Mouse (Mus musculus) adrenal gland, adult 2 months (tissue): Measurements from ENCODE around the gene Apol10a. TPM values are rescaled to one million over a fixed set of nuclear protein-coding genes. Genes with fewer than 3 reads are reported as not detected.
"Not testable (repeated sequence)": the region's sequence is repeated elsewhere in the genome, so short reads cannot be mapped to it uniquely, and the experiment has no call there.

Experiments
- DNase-seq: peaks from one replicate; pipeline ENCODE4 v3.0.0; 2021
- long read RNA-seq: library from polyadenylated mRNA; stranded (forward); transcript quantifications from one replicate; pipeline ENCODE4 v2.0.0, GENCODE M21; 2021
- polyA plus RNA-seq: library from polyadenylated mRNA; depleted of rRNA; stranded (reverse); fragments of >200 nt; gene quantifications from 2 replicates; pipeline ENCODE4 v1.2.3, GENCODE M21; 2012; rRNA removed
- total RNA-seq, 2 experiments: library from RNA; stranded (reverse); gene quantifications; 2 replicates each; pipeline ENCODE4 v1.2.3; 2021

The Apol10a gene
- total RNA-seq: not detected
- not detected in 2 replicates for polyA plus RNA-seq
- long read RNA-seq: 0 reads

DNA sequence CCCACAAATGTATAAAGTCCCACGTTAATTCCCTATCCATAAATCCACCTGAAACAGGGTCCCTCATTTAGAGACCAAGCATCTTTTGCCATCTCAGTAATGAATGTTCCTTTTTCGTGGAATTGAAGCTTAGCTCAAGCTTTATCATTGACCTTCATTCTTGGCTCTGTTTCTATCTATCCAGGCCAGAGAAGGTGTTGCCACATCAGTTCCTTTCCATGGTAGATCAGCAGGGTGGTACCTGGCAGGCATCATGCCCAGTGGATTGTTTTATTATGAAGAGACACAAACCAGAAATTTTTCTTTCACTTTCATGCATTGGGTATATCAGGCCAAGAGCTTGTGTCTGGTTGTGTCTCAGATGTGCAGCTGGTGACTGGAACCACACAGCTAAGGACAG lies at the start of gene Apol10a:
TSS of gene Apol10a (plus strand) at position 355 of the 400 bp plus-strand sequence.
- not testable (repeated sequence) for DNase-seq

DNA sequence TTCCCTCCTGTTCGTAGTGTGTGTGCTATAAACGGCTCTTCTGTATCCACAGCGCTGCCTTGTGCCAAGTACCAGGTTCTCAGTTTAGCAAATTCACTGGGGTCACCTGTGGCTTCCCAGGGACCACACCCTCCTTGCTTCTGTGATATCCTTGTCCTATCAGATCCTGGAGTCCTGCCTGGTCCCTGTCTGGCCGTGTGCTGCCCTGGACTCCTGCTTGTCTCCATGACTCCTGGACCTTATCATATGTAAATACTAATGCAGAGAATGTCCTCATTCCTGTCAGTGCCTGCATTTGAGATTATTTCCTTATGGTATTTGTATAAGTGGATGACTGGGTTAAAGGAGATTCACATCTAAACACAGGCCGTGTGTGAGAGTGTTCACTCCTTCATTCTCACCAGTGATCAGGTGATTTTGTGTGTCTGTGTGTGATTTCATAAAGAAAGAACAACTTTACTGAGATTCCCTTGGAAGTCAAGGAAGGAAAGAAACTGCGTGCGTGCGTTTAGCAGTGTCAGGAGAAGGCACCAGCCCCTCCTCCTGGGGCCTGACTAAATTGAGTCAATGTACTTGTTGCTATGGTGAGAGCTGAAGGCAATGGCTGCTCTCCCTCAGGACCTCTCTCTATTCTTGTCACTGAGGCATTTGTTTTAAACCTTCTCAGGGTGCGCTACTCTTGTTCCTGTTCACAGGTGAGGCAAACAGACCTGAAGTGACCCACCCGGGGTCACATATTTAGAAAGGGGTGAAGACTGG lies 48.0 kb upstream of the Apol10a start:
- not testable (repeated sequence) for DNase-seq

DNA sequence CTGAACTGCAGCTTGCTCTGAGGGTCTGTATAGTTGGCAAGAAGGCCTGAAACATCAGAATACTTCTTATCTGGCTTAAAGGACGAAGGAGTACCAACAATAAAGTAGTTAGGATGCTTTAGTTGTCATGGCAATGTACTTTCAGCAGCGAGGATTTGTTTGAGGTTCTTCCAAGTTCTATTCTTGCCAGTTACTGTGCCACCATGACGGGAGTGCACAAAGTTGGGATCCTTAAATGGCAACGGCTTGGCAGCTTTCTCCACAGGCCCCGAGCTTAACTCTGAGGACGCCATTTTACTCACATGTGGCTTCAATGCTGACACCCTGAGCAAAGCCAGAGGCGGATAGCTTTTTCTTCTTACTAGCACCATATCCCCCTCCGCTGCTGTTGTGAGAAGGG lies 32.1 kb upstream of the Apol10a start:
- peak; percentile 8 for DNase-seq

DNA sequence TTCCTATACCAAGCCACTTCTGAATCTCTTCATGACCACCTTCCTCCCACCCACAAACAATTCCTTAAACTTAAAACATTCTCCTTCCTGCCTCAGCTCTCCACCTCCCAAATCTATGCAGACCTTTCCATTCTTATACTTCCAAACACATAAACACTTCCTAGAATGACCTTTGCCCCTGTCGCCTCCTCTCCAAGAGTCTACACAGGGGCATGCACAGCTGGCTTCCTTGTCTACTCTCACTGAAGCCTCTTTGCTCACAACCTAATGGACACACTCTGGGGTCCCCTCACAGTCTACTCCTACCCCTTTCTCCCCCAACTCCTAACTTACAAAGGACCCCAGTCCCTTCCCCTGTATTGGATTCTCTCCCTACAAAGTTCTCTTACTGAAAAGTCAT lies 31.2 kb upstream of the Apol10a start:
- not testable (repeated sequence) for DNase-seq

DNA sequence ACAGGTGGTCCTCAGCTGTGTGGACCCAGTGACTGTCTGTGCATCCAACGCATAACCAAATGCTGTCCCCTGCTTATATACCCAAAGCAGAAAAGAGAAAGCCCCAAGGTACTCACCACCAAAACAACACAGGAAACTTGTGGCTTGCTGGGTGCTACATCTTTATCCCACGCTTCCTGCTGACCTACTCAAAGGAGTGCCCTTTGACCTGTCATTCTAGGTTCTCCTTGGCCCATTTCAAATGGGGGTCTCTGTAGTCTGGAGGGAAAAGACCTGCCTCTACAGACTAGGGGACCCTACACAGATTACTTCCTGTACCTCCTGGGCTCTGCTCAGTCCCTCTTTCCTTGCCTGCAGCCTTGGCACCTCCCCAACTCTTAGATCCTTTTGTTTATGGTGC lies 29.5 kb upstream of the Apol10a start, which contains the start of gene Apol7b:
TSS of gene Apol7b (minus strand) at position 101 of the 400 bp plus-strand sequence.
- not testable (repeated sequence) for DNase-seq

DNA sequence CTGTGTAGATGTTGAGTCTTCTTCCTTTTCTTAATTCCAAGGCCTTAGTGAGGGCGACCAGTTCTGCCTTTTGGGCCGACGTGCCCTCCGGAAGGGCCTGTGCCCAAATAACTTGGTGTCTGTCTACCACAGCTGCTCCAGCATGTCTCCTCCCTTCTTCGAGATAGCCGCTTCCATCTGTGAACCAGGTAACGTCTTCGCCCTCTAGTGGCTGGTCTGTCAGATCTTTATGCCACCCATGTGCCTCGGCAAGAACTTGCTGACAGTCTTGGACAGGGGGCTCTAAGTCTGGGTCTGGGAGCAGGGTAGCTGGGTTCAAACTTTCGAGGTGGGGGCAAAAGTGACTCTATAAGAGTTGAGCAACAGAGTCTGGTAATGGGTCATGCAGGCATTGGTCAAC lies 26.9 kb upstream of the Apol10a start:
- DNase-seq: peak; percentile 58

DNA sequence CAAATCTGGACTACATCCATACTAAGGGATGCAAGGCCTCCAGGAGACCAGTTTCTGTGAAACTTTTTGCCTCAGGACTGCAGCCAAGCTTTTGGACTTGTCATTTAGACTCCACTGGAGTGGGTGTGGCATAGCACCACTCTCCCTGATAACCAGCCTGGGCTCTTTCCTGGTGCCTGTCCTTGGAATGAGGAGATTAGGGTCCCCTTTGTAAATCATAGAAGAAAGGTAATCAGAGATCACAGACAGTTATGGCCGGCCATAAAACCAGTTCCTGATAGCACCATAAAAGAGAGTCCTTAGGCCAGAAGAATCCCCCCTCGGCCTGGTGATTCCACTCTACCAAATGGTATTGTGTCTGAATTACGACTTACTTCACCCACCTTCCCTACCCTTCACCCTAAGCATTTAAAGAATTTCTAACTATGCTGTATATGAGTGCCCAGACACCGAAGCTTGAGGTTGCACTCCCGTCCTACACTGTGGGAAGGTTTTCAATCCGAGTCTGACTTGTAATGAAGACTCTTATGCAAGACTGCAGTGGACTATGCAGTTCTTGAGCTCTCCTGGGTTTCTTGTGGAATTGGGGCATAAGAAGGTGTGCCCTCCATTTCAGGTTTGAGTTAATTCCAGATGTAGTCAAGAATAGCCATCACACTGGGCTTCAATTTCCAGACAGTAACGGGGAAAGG lies 2.0 kb upstream of the Apol10a start:
- not testable (repeated sequence) for DNase-seq

DNA sequence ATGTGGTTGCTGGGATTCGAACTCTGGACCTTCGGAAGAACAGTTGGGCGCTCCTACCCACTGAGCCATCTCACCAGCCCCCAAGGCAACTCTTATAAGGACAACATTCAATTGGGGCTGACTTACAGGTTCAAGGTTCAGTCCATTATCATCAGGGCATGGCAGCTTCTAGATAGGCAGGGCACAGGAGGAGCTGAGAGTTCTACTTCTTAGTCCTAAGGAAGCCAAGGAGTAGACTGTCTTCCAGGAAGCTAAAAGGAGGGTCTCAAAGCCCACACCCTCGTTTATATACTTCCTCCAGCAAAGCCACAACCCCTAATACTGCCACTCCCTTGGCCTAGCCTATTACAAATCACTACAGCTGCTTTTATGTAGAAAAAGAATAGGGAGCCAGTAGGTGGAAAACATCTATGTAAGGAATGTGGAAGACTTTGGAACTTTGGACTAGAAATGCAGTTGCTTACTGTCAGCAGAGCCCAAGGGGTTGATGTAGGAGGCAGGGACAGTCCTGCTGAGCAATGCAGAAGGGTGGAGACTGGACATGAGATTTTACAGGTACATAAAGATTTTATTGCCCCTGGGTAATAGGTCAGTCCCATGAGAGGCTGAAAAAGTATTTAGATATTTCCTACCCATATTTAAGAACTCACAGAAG lies 5.4 kb downstream of the Apol10a start:
- no peak for DNase-seq

DNA sequence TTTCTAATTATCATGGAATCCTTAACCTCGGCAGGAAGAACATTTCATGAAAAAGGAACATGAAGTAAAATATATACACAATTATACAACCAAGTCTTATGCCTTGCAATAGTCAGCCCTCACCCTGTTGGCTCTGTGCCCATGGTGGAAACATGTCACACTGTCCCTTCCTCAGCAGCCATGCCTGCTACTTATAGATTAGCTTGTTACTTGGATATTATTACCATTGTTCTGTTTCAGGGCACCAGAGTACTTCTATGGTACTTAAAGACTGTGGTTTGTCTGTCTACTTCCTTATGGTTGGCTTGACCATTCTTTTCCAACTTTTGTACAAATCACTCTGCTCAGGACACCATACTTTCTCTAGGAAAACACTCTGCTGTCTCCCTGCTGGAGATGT lies 16.3 kb downstream of the Apol10a start:
- not testable (repeated sequence) for DNase-seq

DNA sequence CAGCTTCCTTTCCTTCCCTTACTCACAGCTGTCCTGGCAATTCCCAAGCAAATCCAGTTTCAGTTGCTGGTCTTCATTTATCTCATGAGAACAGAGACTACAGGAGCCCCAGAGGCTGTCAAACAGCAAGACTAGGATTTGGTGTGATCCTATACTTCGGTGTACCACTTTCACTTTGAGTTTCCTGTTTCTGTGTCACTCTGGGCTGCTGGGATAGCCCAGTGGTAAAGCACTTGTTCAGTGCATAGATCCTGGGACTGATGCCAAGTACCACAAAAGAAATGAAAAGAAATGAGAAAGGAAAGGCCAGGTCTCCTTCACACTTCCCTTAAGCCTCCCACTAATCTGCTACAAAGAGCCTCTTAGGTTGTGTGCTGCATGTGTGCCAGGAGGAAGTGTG lies 17.8 kb downstream of the Apol10a start:
- not testable (repeated sequence) for DNase-seq

DNA sequence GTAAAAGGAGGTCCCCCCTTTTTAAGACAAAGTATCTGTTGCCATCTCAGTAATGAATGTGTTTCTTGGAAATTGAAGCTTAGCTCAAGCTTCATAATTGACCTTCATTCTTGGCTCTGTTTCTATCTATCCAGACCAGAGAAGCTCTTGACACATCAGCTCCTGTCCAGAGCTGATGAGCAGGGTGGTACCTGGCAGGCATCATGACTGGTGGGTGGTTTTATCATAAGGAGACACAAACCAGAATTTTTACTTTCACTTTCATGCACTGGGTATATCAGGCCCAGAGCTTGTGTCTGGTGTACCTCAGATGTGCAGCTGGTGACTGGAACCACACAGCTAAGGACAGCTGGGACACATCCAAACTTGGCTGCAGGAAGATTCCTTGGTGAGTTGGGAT lies 31.1 kb downstream of the Apol10a start, which contains the start of gene Apol11a:
TSS of gene Apol11a (plus strand) at position 306 of the 400 bp plus-strand sequence.
- DNase-seq: not testable (repeated sequence)

DNA sequence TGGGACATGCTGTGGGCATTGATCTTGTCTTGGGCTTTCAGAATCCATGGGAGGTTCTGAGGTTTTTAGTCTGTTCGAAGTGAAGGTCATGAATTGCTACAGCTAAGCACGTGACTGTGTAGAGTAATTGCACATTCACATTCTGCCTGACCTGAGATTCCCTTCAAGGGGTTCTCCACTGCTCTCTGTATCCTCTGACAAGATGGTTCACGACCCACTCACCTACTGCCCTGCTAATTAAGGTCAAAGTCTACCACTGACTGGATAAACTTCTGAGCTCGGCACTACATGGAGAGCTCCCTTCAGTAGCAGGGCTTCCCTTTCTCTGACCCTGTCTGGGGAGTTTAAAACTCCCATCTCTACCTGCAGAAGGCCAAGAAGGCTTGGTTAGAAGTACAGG lies 43.7 kb downstream of the Apol10a start:
- peak; percentile 8 for DNase-seq

DNA sequence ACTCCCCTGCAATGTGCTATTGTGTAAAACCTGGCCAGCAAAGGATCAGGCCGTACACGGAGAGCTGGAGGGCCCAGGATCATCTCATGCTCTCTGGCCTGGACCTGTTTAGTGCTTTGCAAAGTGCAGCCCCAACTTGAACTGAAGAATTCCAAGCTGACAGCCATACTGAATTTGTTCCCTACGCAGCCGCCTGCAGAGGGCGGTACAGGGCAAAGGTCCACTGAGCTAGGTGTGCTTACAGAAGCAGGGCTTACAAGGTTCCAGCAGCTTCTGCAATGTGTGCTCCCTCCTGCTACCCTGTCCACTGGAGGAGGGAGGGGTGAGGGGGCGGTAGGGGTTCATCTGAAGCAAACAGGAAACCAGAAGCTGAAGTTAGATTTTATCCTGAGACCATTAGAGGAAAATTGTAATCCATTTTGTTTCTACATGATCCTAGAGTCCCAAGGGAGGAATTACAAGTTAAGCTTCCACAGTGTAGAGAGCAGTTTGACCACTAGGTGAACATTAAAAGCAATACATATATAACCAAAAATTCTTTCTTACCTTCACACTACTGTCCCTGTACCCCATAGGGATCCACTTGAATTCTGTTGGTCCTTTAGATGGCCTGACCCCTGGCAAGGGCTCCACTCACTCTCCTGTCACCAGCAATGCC lies 46.5 kb downstream of the Apol10a start:
- DNase-seq: peak; percentile 62

DNA sequence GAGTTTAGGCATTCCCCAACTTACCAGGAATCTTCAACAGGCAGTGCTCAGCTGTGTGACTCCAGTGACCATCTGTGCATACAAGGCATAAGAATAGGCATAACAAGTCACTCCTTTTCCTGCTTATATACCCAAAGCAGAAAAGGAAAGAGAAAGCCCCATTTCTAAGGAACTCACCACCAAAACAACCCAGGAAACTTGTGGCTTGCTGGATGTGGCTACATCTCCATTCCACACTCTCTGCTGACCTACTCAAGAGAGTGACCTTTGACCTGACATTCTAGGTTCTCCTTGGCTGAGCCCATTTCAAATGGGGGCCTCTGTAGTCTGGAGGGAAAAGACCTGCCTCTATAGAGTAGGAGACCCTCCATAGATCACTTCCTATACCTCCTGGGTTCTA lies 56.4 kb downstream of the Apol10a start, which contains the start of gene Apol7c:
TSS of gene Apol7c (minus strand) at position 101 of the 400 bp plus-strand sequence.
- no peak for DNase-seq

DNA sequence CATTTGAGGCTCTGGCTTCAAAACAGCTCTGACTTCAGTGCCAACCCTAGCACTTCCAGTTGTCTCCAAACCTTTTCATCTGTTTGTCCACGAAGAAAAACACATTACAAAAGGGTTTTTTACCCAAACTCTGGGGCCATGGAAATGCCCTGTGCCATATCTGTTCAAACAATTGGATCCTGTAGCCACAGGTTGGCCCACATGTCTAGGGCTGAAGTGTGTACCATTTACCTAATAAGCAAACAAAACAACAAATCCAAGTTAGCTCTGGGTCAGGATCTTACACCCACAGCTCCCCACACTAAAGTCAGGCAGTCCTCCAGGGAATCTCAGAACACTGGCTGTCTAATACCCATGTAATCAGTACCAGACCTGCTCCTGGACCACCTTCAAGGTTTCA lies 62.4 kb downstream of the Apol10a start:
- not testable (repeated sequence) for DNase-seq

Other genes with a start within 250 kb of the Apol10a start
- gene Rbfox2, start 170.0 kb upstream of the Apol10a start, total RNA-seq: 10 to 100 TPM; 56.1 to 68.7 TPM
- 53.8 and 74.8 TPM in 2 replicates for gene Rbfox2, start 170.0 kb upstream of the Apol10a start, polyA plus RNA-seq
- under 1 TPM in 1 of 2 experiments, not detected in 1; 0.21 TPM for gene Apol7a, start 77.9 kb upstream of the Apol10a start, total RNA-seq
- 0.07 TPM in 1 of 2 replicates, not detected in the other for gene Apol7a, start 77.9 kb upstream of the Apol10a start, polyA plus RNA-seq
- gene Apol9a, start 65.9 kb upstream of the Apol10a start, total RNA-seq: 1 to 10 TPM in 1 of 2 experiments, under 1 TPM in 1; 0.78 to 1.2 TPM
- 1.9 and 3.0 TPM in 2 replicates for gene Apol9a, start 65.9 kb upstream of the Apol10a start, polyA plus RNA-seq
- gene Apol7b, start 29.6 kb upstream of the Apol10a start, total RNA-seq: not detected
- gene Apol7b, start 29.6 kb upstream of the Apol10a start, polyA plus RNA-seq: 0.04 TPM in 1 of 2 replicates, not detected in the other
- gene Apol11a, start 31.2 kb downstream of the Apol10a start, total RNA-seq: not detected
- gene Apol11a, start 31.2 kb downstream of the Apol10a start, polyA plus RNA-seq: not detected in 2 replicates
- gene Apol7c, start 56.3 kb downstream of the Apol10a start, total RNA-seq: under 1 TPM in 1 of 2 experiments, not detected in 1; 0.14 TPM
- 0.07 TPM in 1 of 2 replicates, not detected in the other for gene Apol7c, start 56.3 kb downstream of the Apol10a start, polyA plus RNA-seq
- gene 1700025B11Rik, start 84.8 kb downstream of the Apol10a start, total RNA-seq: not detected
- not detected in 2 replicates for gene 1700025B11Rik, start 84.8 kb downstream of the Apol10a start, polyA plus RNA-seq
- gene Apol10b, start 119.1 kb downstream of the Apol10a start, total RNA-seq: under 1 TPM; 0.14 to 0.41 TPM
- gene Apol10b, start 119.1 kb downstream of the Apol10a start, polyA plus RNA-seq: 0.07 TPM in 1 of 2 replicates, not detected in the other
- gene Gm36245, start 122.2 kb downstream of the Apol10a start, total RNA-seq: not detected
- not detected in 2 replicates for gene Gm36245, start 122.2 kb downstream of the Apol10a start, polyA plus RNA-seq
- gene Apol11b, start 166.2 kb downstream of the Apol10a start, total RNA-seq: under 1 TPM; 0.52 to 0.73 TPM
- gene Apol11b, start 166.2 kb downstream of the Apol10a start, polyA plus RNA-seq: 0.04 TPM in 1 of 2 replicates, not detected in the other
- under 1 TPM in 1 of 2 experiments, not detected in 1; 0.52 TPM for gene Apol7e, start 221.8 kb downstream of the Apol10a start, total RNA-seq
- gene Apol7e, start 221.8 kb downstream of the Apol10a start, polyA plus RNA-seq: 0.12 TPM in 1 of 2 replicates, not detected in the other